Mouse (Mus musculus) right cerebral cortex, postnatal 14 days (tissue): ENCODE measurements around the gene Sh3glb2.

Experiments
- DNase-seq: peaks from one replicate; pipeline ENCODE4 v3.0.0; 2022

Sh3glb2 gene

GRCm38 (mm10) chr2:30358533-30359531 is at the start of gene Sh3glb2:
Gene Sh3glb2 (minus strand): TSS chr2:30359337.
- peak; percentile 87 for DNase-seq

- DNase-seq: no peak
Measured at GRCm38 (mm10) chr2:30408452-30409100, 49.4 kb upstream of the Sh3glb2 start.

- DNase-seq: no peak
Measured at GRCm38 (mm10) chr2:30407778-30408177, 48.6 kb upstream of the Sh3glb2 start.

- DNase-seq: no peak
Measured at GRCm38 (mm10) chr2:30407221-30407620, 48.1 kb upstream of the Sh3glb2 start.

GRCm38 (mm10) chr2:30403870-30404269 is 44.7 kb upstream of the Sh3glb2 start:
- DNase-seq: no peak

GRCm38 (mm10) chr2:30402843-30403242 is 43.7 kb upstream of the Sh3glb2 start:
- DNase-seq: no peak

- no peak for DNase-seq
Measured at GRCm38 (mm10) chr2:30402351-30402826, 43.3 kb upstream of the Sh3glb2 start.

GRCm38 (mm10) chr2:30401581-30401980 is 42.4 kb upstream of the Sh3glb2 start:
- no peak for DNase-seq

- no peak for DNase-seq
Measured at GRCm38 (mm10) chr2:30399191-30400171, 40.3 kb upstream of the Sh3glb2 start.

GRCm38 (mm10) chr2:30397986-30398512 is 38.9 kb upstream of the Sh3glb2 start:
- DNase-seq: no peak

- DNase-seq: no peak
Measured at GRCm38 (mm10) chr2:30396246-30396645, 37.1 kb upstream of the Sh3glb2 start.

GRCm38 (mm10) chr2:30395757-30396156 is 36.6 kb upstream of the Sh3glb2 start:
- no peak for DNase-seq

- DNase-seq: no peak
Measured at GRCm38 (mm10) chr2:30393370-30393656, 34.2 kb upstream of the Sh3glb2 start.

- peak; percentile 86 for DNase-seq
Measured at GRCm38 (mm10) chr2:30392577-30393369, 33.6 kb upstream of the Sh3glb2 start.

- DNase-seq: peak; percentile 97
Measured at GRCm38 (mm10) chr2:30392114-30392576, 33.0 kb upstream of the Sh3glb2 start, which contains the start of gene Dolpp1. Gene Dolpp1 (plus strand): TSS chr2:30392254.

GRCm38 (mm10) chr2:30389000-30389399 is 29.9 kb upstream of the Sh3glb2 start:
- no peak for DNase-seq

- DNase-seq: no peak
Measured at GRCm38 (mm10) chr2:30386913-30387312, 27.8 kb upstream of the Sh3glb2 start.

- no peak for DNase-seq
Measured at GRCm38 (mm10) chr2:30385591-30385990, 26.5 kb upstream of the Sh3glb2 start.

GRCm38 (mm10) chr2:30384814-30385213 is 25.7 kb upstream of the Sh3glb2 start:
- DNase-seq: no peak

GRCm38 (mm10) chr2:30381377-30381725 is 22.2 kb upstream of the Sh3glb2 start:
- DNase-seq: no peak

- DNase-seq: no peak
Measured at GRCm38 (mm10) chr2:30380564-30381376, 21.6 kb upstream of the Sh3glb2 start.
